Mouse (Mus musculus): ENCODE measurements around the gene Cmss1.

GRCm38 (mm10) chr16:57502761-57503160 lies 103.9 kb downstream of the Cmss1 start:
- TF ChIP-seq TAL1 (IDR thresholded peaks at IDR 0.05; ENCODE audit: low read length) (no peak), GATA1 (IDR thresholded peaks at IDR 0.05; ENCODE audit: low read length) (no peak)
